Mouse (Mus musculus) embryo, embryonic 11 days (tissue): ENCODE results near the gene N4bp2.
"Not testable (repeated sequence)": the region's sequence is repeated elsewhere in the genome, so short reads cannot be mapped to it uniquely, and the experiment has no call there.

ENCODE experiments used
- DNase-seq: peaks from one replicate; pipeline ENCODE4 v3.0.0-alpha.2; 2015

The N4bp2 gene

GRCm38 (mm10) chr5:65763088-65763915 lies at the start of gene N4bp2:
TSS of gene N4bp2 (plus strand) at chr5:65763521.
- DNase-seq, result peak; percentile 77

- DNase-seq, result no peak
Measured at GRCm38 (mm10) chr5:65715084-65715483, 48.2 kb upstream of the N4bp2 start.

- no peak for DNase-seq
Measured at GRCm38 (mm10) chr5:65717063-65717902, 46.0 kb upstream of the N4bp2 start.

- not testable (repeated sequence) for DNase-seq
Measured at GRCm38 (mm10) chr5:65717903-65718211, 45.5 kb upstream of the N4bp2 start.

- peak; percentile 37 for DNase-seq
Measured at GRCm38 (mm10) chr5:65718368-65718767, 45.0 kb upstream of the N4bp2 start.

GRCm38 (mm10) chr5:65724311-65725054 lies 38.8 kb upstream of the N4bp2 start:
- DNase-seq, result peak; percentile 79

- DNase-seq, result peak; percentile 21
Measured at GRCm38 (mm10) chr5:65731173-65732007, 31.9 kb upstream of the N4bp2 start.

- DNase-seq, result no peak
Measured at GRCm38 (mm10) chr5:65735601-65736000, 27.7 kb upstream of the N4bp2 start.

GRCm38 (mm10) chr5:65739366-65739765 lies 24.0 kb upstream of the N4bp2 start:
- DNase-seq, result no peak

GRCm38 (mm10) chr5:65746908-65747307 lies 16.4 kb upstream of the N4bp2 start:
- DNase-seq, result no peak

GRCm38 (mm10) chr5:65748386-65748785 lies 14.9 kb upstream of the N4bp2 start:
- no peak for DNase-seq

GRCm38 (mm10) chr5:65748880-65749279 lies 14.4 kb upstream of the N4bp2 start:
- DNase-seq, result no peak

GRCm38 (mm10) chr5:65752021-65752420 lies 11.3 kb upstream of the N4bp2 start:
- DNase-seq, result no peak

GRCm38 (mm10) chr5:65755859-65756258 lies 7.5 kb upstream of the N4bp2 start:
- DNase-seq, result no peak

- no peak for DNase-seq
Measured at GRCm38 (mm10) chr5:65757110-65757509, 6.2 kb upstream of the N4bp2 start.

GRCm38 (mm10) chr5:65760041-65760440 lies 3.3 kb upstream of the N4bp2 start:
- DNase-seq, result no peak

- DNase-seq, result no peak
Measured at GRCm38 (mm10) chr5:65760599-65760998, 2.7 kb upstream of the N4bp2 start.

GRCm38 (mm10) chr5:65761020-65761419 lies 2.3 kb upstream of the N4bp2 start:
- DNase-seq, result no peak

GRCm38 (mm10) chr5:65761921-65762320 lies 1.4 kb upstream of the N4bp2 start:
- DNase-seq, result peak; percentile 61

- DNase-seq, result peak; percentile 13
Measured at GRCm38 (mm10) chr5:65762686-65763085, 635 bp upstream of the N4bp2 start.

GRCm38 (mm10) chr5:65763916-65764785 lies 830 bp downstream of the N4bp2 start:
- DNase-seq, result peak; percentile 93
